Mouse (Mus musculus) hindbrain, embryonic 16.5 days (tissue): Measurements from ENCODE around the gene Rcor2. TPM values are rescaled to one million over a fixed set of nuclear protein-coding genes. Genes with fewer than 3 reads are reported as not detected.

Source experiments
- ATAC-seq: fragments of 200-750 bp; cut with Nextera tagmentation; 2 replicates; pipeline ENCODE4 v1.8.0; 2017; ENCODE audit warnings: moderate TSS enrichment, moderate library complexity
- H3K27ac ChIP-seq: fragments of 300-500 bp; sonication (generic); 2 replicates; pipeline ENCODE4 v1.5.1; 2014; ENCODE audit warnings: low read depth, mild to moderate bottlenecking, control low read depth, low read length, moderate library complexity
- H3K27me3 ChIP-seq: fragments of 300-500 bp; sonication (generic); replicated peaks from 2 replicates; pipeline ENCODE4 v1.6.1; 2014; ENCODE audit warnings: low read length; ENCODE audit not compliant: control insufficient read depth, insufficient read depth
- H3K36me3 ChIP-seq: fragments of 300-500 bp; sonication (generic); 2 replicates; pipeline ENCODE4 v1.6.1; 2014; ENCODE audit warnings: mild to moderate bottlenecking, low read length, moderate library complexity, mixed read lengths; ENCODE audit not compliant: control insufficient read depth, insufficient read depth
- H3K4me1 ChIP-seq: fragments of 300-500 bp; sonication (generic); 2 replicates; pipeline ENCODE4 v1.6.1; 2014; ENCODE audit warnings: low read depth, low read length; ENCODE audit not compliant: control insufficient read depth, insufficient read depth
- H3K4me2 ChIP-seq: fragments of 300-500 bp; sonication (generic); 2 replicates; pipeline ENCODE4 v1.6.1; 2014; ENCODE audit warnings: mild to moderate bottlenecking, low read length, control low read depth, moderate library complexity
- H3K4me3 ChIP-seq: fragments of 300-500 bp; sonication (generic); 2 replicates; pipeline ENCODE4 v1.5.1; 2014; ENCODE audit warnings: mild to moderate bottlenecking, low read length, control low read depth, moderate library complexity
- H3K9ac ChIP-seq: fragments of 300-500 bp; sonication (generic); 2 replicates; pipeline ENCODE4 v1.6.1; 2014; ENCODE audit warnings: low read depth, mild to moderate bottlenecking, control low read depth, low read length, moderate library complexity
- H3K9me3 ChIP-seq: fragments of 300-500 bp; sonication (generic); 2 replicates; pipeline ENCODE4 v1.6.1; 2014; ENCODE audit warnings: mild to moderate bottlenecking, low read length, moderate library complexity; ENCODE audit not compliant: control insufficient read depth
- WGBS: fragments of 180-500 bp; shearing (Covaris S2); extraction: QIAGEN DNeasy Blood & Tissue Kit; methylation state at CpG from one replicate; pipeline ENCODE4 v1.1.7; 2014; 5-methylcytosine and 5-hydroxymethylcytosine counted together
- polyA plus RNA-seq: library from polyadenylated mRNA; unstranded; fragments of >200 nt; fragmentation: Nextera tagmentation; extraction: Ambion mirVana; gene quantifications from 2 replicates; pipeline ENCODE4 v1.2.1, GENCODE M21; 2015

Gene Rcor2
- polyA plus RNA-seq, 1 experiment from 2014 or later: 10.5 TPM

DNA sequence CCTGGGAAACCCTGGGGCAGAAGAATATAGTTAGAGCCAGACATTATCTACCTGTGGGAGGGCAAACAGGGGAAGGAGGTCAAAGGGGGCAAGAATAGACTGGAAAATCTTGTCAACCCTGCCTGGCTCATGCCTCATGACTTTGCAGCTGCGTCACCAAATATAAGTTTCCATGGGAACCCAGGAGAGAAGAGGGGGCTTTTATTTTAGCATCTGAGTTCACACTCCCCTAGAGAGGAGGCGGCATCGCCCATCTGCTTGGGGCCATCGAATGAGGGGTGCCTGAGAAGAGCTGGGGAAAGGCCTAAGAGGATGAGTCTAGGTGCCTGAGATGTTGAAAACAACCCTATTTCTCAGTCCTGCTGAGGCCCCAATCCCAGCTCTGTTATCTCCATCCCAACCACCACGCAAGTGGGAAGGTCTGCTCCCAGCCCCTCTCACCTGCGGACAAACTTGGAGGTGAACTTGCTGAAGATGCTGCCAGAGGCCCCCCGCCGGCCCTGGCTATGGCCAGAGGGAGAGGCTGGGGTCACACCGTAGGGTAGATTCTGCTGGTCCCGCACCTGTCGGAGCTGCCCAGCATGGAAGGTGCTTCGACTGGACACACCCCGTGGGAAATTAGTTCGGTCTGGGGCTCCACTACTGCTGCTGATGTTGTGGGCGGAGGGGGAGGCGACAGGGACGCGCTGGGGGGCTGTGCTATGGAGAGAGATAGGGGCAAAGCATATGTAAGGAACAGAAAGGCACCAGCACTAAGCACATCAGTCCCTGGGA is 13.6 kb downstream of the Rcor2 start:
- no peak overlapping the region for H3K4me2 ChIP-seq
- no peak overlapping the region for H3K4me3 ChIP-seq
- H3K9me3 ChIP-seq: no peaks in the 10 kb centered on the region
- ATAC-seq: no peak
- peaks cover 29% of the 10 kb centered on the region for H3K36me3 ChIP-seq
- peaks cover 12% of the 10 kb centered on the region for H3K4me1 ChIP-seq
- no peak overlapping the region for H3K9ac ChIP-seq
- no peaks in the 10 kb centered on the region for H3K27me3 ChIP-seq
- WGBS: 88% methylated on average over 18 of the region's 18 CpGs
- H3K27ac ChIP-seq: no peak overlapping the region

DNA sequence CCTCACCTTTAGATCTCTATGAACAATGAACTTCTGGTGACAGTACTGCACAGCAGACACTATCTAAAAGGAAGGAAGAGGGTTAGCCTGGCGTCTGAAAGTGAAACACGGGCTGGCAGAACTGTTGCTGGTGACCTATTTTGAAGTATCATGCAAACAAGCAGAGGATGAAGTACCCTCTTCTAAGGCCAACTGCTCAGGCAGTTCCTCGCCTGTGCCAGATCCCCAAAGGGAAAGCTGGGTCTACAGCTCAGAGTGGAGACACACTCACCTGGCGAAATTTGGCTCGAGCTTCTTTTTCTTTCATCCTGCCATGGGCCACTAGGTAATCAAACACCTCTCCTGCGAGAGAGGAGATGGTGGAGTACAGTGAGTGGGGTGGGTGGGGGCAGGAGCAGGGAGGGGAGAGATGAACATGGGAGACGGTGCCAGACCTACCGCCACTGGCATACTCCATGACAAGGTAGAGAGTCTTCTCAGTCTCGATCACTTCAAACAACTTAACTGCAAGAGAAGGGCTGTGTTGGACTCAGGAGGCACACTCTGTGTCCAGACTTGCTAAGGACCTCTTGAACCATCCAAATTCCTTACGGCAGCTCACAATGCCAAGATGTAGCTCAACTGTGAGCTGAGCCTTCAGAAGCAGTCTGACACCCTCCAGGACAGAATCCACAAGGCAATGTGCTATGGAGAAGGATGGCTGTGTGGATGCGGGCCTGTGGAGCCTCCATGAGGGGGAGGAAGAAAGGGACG is 19.6 kb downstream of the Rcor2 start:
- Histone ChIP-seq H3K27ac (no peak overlapping the region), H3K9me3 (no peaks in the 10 kb centered on the region), H3K4me1 (0 out of 2 replicates have a peak, but pooled peaks cover under 1% of the 10 kb centered on the region), H3K9ac (no peak overlapping the region), H3K27me3 (no peaks in the 10 kb centered on the region), H3K36me3 (peaks cover 36% of the 10 kb centered on the region), H3K4me2 (no peak overlapping the region), H3K4me3 (no peak overlapping the region)
- no peak for ATAC-seq
- 91% methylated on average over 12 of the region's 12 CpGs for WGBS

DNA sequence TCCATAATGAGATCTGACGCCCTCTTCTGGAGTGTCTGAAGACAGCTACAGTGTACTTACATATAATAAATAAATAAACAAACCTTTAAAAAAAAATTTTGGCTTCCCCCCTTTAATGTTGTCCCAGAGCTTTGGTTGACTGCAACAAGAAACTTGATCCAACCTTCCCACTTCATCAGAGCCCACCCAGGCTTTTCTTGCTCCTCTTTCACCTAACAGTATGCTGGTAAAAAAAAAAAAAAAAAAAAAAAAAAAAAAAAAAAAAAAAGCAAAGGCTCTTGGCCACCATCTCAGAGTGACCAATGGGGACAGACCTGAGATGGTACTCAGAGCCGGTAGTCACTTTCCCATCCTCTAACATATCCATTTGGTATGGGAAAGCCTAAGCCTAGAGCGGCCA is 21.2 kb downstream of the Rcor2 start:
- Histone ChIP-seq H3K4me1 (0 out of 2 replicates have a peak, but pooled peaks cover 2% of the 10 kb centered on the region), H3K27me3 (no peaks in the 10 kb centered on the region), H3K36me3 (peaks cover 23% of the 10 kb centered on the region), H3K9ac (no peak overlapping the region), H3K4me2 (no peak overlapping the region), H3K9me3 (no peaks in the 10 kb centered on the region), H3K4me3 (no peak overlapping the region), H3K27ac (no peak overlapping the region)
- no peak for ATAC-seq
- WGBS: 88% methylated on average over 3 of the region's 3 CpGs

DNA sequence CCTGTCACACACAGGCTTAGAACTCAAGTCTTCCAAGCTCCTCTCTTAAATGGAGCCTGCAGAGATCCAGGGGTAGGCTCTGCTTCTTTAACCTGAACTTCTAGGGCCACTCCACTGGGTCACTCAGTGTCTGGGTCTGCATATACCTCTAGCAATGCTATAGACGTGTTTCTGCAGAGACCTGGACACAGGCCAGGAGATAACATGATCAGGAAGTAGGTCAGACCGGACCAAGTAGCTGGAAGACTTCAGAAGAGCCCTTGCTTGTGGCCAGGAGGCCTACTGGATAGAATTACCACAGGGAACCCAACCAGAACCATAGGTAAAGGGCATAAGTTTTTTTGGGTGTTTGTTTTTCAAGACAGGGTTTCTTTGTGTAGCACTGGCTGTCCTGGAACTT is 22.6 kb downstream of the Rcor2 start:
- H3K9me3 ChIP-seq: no peaks in the 10 kb centered on the region
- no peak for ATAC-seq
- no peaks in the 10 kb centered on the region for H3K27me3 ChIP-seq
- no peak overlapping the region for H3K4me3 ChIP-seq
- peaks cover 19% of the 10 kb centered on the region for H3K36me3 ChIP-seq
- WGBS: 68% methylated on average over 2 of the region's 2 CpGs
- H3K27ac ChIP-seq: no peak overlapping the region
- H3K4me2 ChIP-seq: no peak overlapping the region
- no peak overlapping the region for H3K9ac ChIP-seq
- peaks cover 2% of the 10 kb centered on the region; the same call in 1 of the 2 replicates for H3K4me1 ChIP-seq

DNA sequence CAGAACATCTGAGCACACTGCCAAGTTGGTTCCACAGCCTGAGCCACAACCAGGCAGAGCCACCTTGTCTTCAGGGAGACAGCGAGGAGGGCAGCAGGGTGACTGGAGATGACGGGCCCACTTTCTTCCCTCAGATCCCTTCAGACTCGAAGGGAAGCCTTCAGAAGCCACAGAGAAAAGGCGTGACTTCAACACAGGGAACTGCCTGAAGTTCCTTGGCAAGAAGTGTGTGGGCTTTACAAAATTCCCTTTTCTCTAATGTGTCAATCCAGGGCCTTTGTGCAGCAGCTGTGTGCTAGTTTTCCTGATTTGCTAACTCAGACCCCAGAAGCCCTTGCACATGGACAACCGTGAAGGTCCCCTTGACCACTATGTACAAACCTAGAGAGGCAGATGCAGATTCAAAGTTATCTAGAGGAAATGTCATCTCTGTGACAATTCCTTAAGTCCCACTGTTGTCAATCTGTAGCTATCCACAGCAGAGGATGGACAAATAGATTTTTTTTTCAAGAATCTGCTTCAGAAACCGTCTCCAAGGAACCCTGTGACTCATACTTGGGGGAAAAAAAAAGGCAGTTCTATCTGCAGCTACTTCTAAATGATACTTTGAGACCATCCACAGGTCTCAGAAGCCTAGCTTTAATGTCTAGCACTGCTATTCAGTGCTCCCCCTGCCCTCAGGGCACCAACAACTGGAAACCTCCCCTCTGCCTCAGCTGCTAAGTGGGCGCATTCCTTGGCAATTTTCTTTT is 25.0 kb downstream of the Rcor2 start:
- peaks cover 2% of the 10 kb centered on the region; the same call in 1 of the 2 replicates for H3K4me1 ChIP-seq

DNA sequence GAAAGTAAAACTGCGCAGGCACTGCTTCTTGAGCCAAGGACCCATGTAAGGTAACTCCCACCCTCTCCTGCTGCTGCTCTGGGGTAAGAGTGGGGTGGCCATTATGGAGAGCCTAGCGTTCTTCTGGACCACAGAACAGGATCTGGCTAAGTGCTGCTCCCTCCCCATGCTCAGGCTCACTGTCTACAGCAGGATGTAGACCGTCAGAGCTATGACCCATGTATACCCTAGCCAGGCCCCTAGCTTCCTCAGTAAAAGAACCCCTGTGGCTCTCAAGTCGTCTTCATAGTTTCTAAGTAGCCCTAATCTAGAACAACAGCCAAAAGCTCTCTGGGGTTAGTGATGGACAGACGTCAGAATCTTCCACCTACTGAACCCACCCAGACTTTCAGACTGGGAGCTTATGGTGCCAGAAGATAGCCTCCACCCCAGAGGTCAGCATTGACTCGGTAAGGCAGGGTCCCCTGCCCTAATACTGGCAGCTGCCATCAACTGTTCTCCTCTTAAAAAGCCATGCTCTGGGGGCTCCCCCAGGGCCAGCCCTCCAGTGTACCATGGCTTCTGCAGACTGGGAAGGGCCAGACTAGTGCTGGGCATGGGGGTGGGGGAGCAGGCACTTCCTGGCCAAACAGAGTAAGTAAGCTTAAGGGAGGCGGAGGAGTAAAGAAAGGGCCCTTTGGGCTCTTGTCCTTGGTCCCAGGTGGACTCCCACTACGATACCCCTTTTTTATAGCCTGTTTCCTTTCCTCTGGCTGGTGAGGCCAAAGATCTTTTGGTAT is 27.2 kb downstream of the Rcor2 start:
- Histone ChIP-seq H3K4me1 (peaks cover 10% of the 10 kb centered on the region), H3K36me3 (0 out of 2 replicates have a peak, but pooled peaks cover 3% of the 10 kb centered on the region), H3K4me3 (no peak overlapping the region), H3K27me3 (no peaks in the 10 kb centered on the region), H3K9ac (no peak overlapping the region), H3K4me2 (no peak overlapping the region), H3K9me3 (no peaks in the 10 kb centered on the region), H3K27ac (no peak overlapping the region)
- no peak for ATAC-seq
- WGBS: 78% methylated on average over 8 of the region's 8 CpGs

More for the DNA sequence above, 25.0 kb downstream of the Rcor2 start:
- WGBS: 69% methylated on average over 7 of the region's 7 CpGs
- Histone ChIP-seq H3K9ac (no peak overlapping the region), H3K27ac (peak overlapping the region; percentile 41; the same call in 1 of the 2 replicates), H3K4me3 (no peak overlapping the region), H3K27me3 (no peaks in the 10 kb centered on the region), H3K36me3 (0 out of 2 replicates have a peak, but pooled peaks cover 7% of the 10 kb centered on the region), H3K4me2 (no peak overlapping the region), H3K9me3 (no peaks in the 10 kb centered on the region)
- 0 out of 2 replicates have a peak, but pooled peaks have one; percentile 31 for ATAC-seq

DNA sequence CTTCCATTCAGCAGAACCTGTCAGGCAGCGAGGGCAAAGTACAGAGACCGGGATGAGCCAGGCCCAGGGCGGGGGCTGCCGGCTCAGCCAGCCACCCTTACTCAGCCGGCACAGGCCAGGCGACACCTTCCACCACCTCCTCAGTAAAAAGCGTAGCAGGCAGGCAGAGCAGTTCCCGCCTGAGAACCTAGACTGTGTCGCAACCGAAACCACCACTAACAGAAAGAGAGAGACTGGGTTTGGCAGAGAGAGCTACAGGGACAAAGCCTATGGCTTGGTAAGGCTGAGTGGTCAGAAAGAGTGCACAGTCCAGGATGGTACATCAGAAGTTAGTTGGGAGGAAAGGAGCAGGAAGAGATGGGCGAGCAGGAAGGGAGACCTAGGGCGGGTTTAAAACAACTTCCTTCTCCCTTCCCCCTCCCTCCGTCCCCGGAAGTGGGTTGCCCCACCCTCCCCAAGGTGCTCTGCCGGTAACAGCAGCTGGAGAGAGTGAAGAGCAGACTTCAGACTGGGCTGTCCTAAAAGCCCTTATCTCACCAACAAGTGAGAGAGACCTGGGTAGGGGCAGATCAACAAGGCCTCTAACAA is 28.0 kb downstream of the Rcor2 start:
- Histone ChIP-seq H3K4me2 (no peak overlapping the region), H3K4me1 (peaks cover 13% of the 10 kb centered on the region), H3K27ac (no peak overlapping the region), H3K36me3 (no peaks in the 10 kb centered on the region), H3K27me3 (no peaks in the 10 kb centered on the region), H3K9me3 (no peaks in the 10 kb centered on the region), H3K9ac (no peak overlapping the region), H3K4me3 (no peak overlapping the region)
- 82% methylated on average over 15 of the region's 15 CpGs for WGBS
- no peak for ATAC-seq

DNA sequence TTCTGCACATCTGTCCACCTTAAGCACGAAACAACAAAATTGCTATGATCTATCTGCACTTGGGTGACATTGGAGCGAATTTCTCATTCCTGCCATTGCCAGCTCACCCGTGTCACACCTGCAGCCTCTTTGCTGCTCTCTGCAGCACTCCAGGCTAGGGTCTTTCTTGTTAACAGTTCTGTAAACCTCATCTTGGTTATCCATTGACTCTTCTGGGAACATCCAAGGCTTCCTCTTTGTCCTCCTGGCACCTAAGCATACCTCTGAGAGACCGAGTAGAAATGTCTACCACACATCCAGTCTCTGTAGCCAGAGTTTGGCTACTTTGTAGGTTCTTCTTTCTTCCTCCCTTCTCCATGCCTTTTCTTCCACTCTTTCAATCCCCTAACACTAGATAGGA is 28.8 kb downstream of the Rcor2 start:
- Histone ChIP-seq H3K36me3 (no peaks in the 10 kb centered on the region), H3K4me2 (no peak overlapping the region), H3K4me3 (no peak overlapping the region), H3K27ac (no peak overlapping the region), H3K4me1 (peaks cover 13% of the 10 kb centered on the region), H3K9me3 (no peaks in the 10 kb centered on the region), H3K27me3 (no peaks in the 10 kb centered on the region), H3K9ac (no peak overlapping the region)
- no peak for ATAC-seq
- WGBS: 91% methylated on average over 4 of the region's 4 CpGs
